Mouse (Mus musculus) MEL (cell line): ENCODE measurements around the gene Pitpnm3.

Source experiments
- MAFK ChIP-seq: IDR thresholded peaks from 2 replicates; pipeline ENCODE4 v1.6.1; 2011; ENCODE audit warnings: low read depth, mild to moderate bottlenecking, low read length, improper control_type of control experiment, borderline replicate concordance
- MAX ChIP-seq: IDR thresholded peaks from 2 replicates; pipeline ENCODE4 v1.6.1; 2011; ENCODE audit warnings: low read length, improper control_type of control experiment
- POLR2A ChIP-seq, 2 experiments: IDR thresholded peaks; 2 replicates each; pipeline ENCODE4 v1.6.1; 2011 to 2012; ENCODE audit warnings: low read length in 2 of 2, mild to moderate bottlenecking in 2 of 2, control low read depth in 1 of 2, improper control_type of control experiment in 1 of 2, low read depth in 1 of 2, moderate library complexity in 1 of 2; ENCODE audit not compliant: control insufficient read depth in 1 of 2, insufficient read depth in 1 of 2, poor library complexity in 1 of 2
- UBTF ChIP-seq: IDR thresholded peaks from 2 replicates; pipeline ENCODE4 v1.6.1; 2012; ENCODE audit warnings: low read depth, mild to moderate bottlenecking, inconsistent platforms, low read length, improper control_type of control experiment, moderate library complexity, borderline replicate concordance; ENCODE audit not compliant: insufficient read depth

DNA sequence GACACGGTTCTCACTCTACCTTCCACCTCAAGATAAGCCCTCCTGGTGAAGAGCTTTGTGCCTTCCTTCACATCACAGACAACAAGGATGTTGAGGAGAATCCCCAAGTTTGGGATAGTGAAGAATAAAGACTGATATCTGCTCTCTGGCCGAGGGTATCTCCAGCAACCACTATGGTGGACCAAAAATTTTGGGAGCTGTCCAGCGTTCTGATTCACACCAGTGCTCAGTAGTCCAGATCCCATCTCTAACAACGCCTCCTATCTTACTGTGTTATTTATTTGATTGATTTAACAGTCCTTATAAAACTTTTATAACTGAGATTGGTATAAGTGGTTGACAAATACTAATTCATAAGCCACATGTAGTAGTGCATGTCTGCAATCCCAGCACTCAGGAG, 22.3 kb downstream of the Pitpnm3 start:
- TF ChIP-seq POLR2A (IDR thresholded peaks at IDR 0.05; ENCODE audit: control insufficient read depth in 1 of 2, insufficient read depth in 1 of 2, low read depth in 1 of 2, low read length in 2 of 2, poor library complexity in 1 of 2) (no peak), UBTF (no peak), MAFK (no peak), MAX (no peak)
